Mouse (Mus musculus): Measurements from ENCODE around the gene Plxnd1. TPM values are rescaled to one million over a fixed set of nuclear protein-coding genes. Genes with fewer than 3 reads are reported as not detected.

The Plxnd1 gene
- polyA plus RNA-seq, 1 experiment from 2014 or later = 60.8 TPM

DNA sequence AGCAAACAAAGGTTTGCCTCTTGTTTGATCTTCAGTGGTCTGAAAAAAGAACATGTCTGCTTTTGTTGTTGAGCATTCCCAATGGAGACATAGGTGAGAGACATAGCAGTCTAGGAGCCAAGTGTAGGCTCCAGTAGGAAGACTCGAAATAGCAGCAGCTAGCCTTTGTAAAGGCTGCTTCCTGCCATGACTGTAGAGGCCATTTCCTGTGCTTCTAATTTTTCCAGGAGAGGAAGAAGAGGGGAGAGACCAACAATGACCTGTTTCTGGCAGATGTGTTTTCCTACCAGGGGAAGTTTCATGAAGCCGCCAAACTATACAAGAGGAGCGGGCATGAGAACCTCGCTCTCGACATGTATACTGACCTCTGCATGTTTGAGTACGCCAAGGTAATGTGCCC lies 89.2 kb downstream of the Plxnd1 start:
- WGBS = 71% methylated on average over 6 of the region's 6 CpGs
- Histone ChIP-seq H3K4me3 (no peak overlapping the region), H3K9me3 (replicated peaks) (no peaks in the 10 kb centered on the region), H3K4me1 (replicated peaks) (peaks cover 51% of the 10 kb centered on the region), H3K27me3 (replicated peaks) (no peaks in the 10 kb centered on the region), H3K36me3 (peaks cover 12% of the 10 kb centered on the region; the same call in 1 of the 2 replicates), H3K4me2 (no peak overlapping the region), H3K27ac (ENCODE audit: poor library complexity, severe bottlenecking) (peak overlapping the region; percentile 42; the same call in 1 of the 2 replicates), H3K9ac (no peak overlapping the region)
- no peak for ATAC-seq (ENCODE audit: insufficient number of reproducible peaks, low FRiP score)

Other genes starting within 250 kb of the Plxnd1 start
- gene Tmem40, start 232.6 kb downstream of the Plxnd1 start, polyA plus RNA-seq (2016; fragmentation: Nextera tagmentation; extraction: Ambion mirVana) = 2.6 and 3.2 TPM in 2 replicates
- gene Cand2, start 220.5 kb downstream of the Plxnd1 start, polyA plus RNA-seq (2016; fragmentation: Nextera tagmentation; extraction: Ambion mirVana) = 71.6 and 73.7 TPM in 2 replicates
- 1,366 and 1,429 TPM in 2 replicates for gene Rpl32, start 186.3 kb downstream of the Plxnd1 start, polyA plus RNA-seq (2016; fragmentation: Nextera tagmentation; extraction: Ambion mirVana)
- gene Efcab12, start 156.6 kb downstream of the Plxnd1 start, polyA plus RNA-seq (2016; fragmentation: Nextera tagmentation; extraction: Ambion mirVana) = 0.54 and 0.83 TPM in 2 replicates
- 11.0 and 14.2 TPM in 2 replicates for gene Mbd4, start 141.6 kb downstream of the Plxnd1 start, polyA plus RNA-seq (2016; fragmentation: Nextera tagmentation; extraction: Ambion mirVana)
- gene Ift122, start 141.5 kb downstream of the Plxnd1 start, polyA plus RNA-seq (2016; fragmentation: Nextera tagmentation; extraction: Ambion mirVana) = 22.7 and 24.5 TPM in 2 replicates
- gene Rho, start 63.3 kb downstream of the Plxnd1 start, polyA plus RNA-seq (2016; fragmentation: Nextera tagmentation; extraction: Ambion mirVana) = 0.13 TPM in 1 of 2 replicates, not detected in the other
- gene H1foo, start 50.1 kb downstream of the Plxnd1 start, polyA plus RNA-seq (2016; fragmentation: Nextera tagmentation; extraction: Ambion mirVana) = not detected in 2 replicates
- gene Tmcc1, start 198.5 kb upstream of the Plxnd1 start, polyA plus RNA-seq (2016; fragmentation: Nextera tagmentation; extraction: Ambion mirVana) = 11.0 and 13.1 TPM in 2 replicates
- 39.6 and 42.1 TPM in 2 replicates for gene Washc2, start 213.0 kb upstream of the Plxnd1 start, polyA plus RNA-seq (2016; fragmentation: Nextera tagmentation; extraction: Ambion mirVana)